8 mouse cellular contexts compared by ENCODE assay signal in the genomic region with DNA sequence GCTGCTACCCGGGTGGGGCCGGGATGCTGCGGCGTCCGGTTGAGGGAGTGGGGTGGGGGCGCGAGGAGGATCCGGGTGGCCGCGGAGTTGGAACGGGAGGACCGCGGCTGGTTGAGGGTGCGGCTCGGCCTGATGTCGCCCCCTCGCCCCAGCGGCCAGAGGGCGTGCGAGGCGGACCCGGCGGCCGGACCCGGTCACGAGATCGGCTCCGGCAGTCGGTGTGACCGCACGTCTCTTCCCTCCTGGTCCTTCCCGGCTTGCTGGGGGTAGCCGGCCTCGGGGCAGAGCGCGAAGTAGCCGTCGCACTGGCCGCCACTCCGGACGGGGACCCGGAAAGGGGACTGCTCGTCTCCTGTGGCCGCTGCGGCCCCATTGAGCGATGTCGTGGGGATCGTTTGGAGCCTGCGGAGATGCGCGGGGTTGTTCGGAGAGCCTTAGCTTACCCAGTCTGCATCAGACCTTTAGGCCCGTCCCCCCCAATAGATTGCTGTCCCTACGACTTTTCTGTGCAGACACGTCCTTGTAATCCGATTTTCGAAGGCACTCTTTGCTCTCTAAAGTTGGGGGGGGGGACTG. TPM values are rescaled to one million over a fixed set of nuclear protein-coding genes. Genes with fewer than 3 reads are reported as not detected.
DNase-seq lines count a peak whose midpoint lies in the region; ATAC-seq and TF ChIP-seq lines count a peak whose summit lies in the region.

No protein-coding gene starts in this region.

- peaks cover 29% of the 10 kb centered on the region for H3K79me3 ChIP-seq in C2C12 (ENCODE audit: low read depth)

- peak overlapping the region; percentile 97 for H3ac ChIP-seq in C2C12 (ENCODE audit: control insufficient read depth, insufficient read length, low read depth)

- peak; percentile 5; the same call in 1 of the 2 replicates for TF ChIP-seq CTCF in gastrocnemius, adult 2 months (IDR thresholded peaks at IDR 0.05)
- TF ChIP-seq CTCF in C2C12 (IDR thresholded peaks at IDR 0.05; ENCODE audit: control insufficient read depth, insufficient read depth, insufficient read length) = no peak

- peak overlapping the region; percentile 97 for H3K4me3 ChIP-seq in gastrocnemius, adult 2 months
- peak overlapping the region; percentile 83 for H3K4me3 ChIP-seq in C2C12 (ENCODE audit: insufficient read depth, poor library complexity, severe bottlenecking)
- peak overlapping the region; percentile 92 for H3K4me3 ChIP-seq in forebrain, embryonic 12.5 days (replicated peaks)
- peak overlapping the region; percentile 95 for H3K4me3 ChIP-seq in liver, embryonic 15.5 days (replicated peaks)

- peaks cover 15% of the 10 kb centered on the region for H3K4me1 ChIP-seq in forebrain, embryonic 12.5 days
- H3K4me1 ChIP-seq in liver, embryonic 15.5 days (replicated peaks) = peaks cover 20% of the 10 kb centered on the region

- peak overlapping the region; percentile 91 for H3K9ac ChIP-seq in forebrain, embryonic 12.5 days
- H3K9ac ChIP-seq in liver, embryonic 15.5 days = peak overlapping the region; percentile 90

- WGBS in forebrain, embryonic 12.5 days = under 1% methylated on average over 51 of the region's 57 CpGs
- WGBS in liver, embryonic 15.5 days (ENCODE audit: insufficient replicate concordance) = under 1% methylated on average over 54 of the region's 57 CpGs

- H3K79me2 ChIP-seq in C2C12 (ENCODE audit: control insufficient read depth, insufficient read depth) = peaks cover 50% of the 10 kb centered on the region

- peaks cover 5% of the 10 kb centered on the region for H3K36me3 ChIP-seq in C2C12 (ENCODE audit: control insufficient read depth, insufficient read depth)
- peaks cover 5% of the 10 kb centered on the region; the same call in 1 of the 2 replicates for H3K36me3 ChIP-seq in forebrain, embryonic 12.5 days (replicated peaks)
- no peaks in the 10 kb centered on the region; the same call in 1 of the 2 replicates for H3K36me3 ChIP-seq in liver, embryonic 15.5 days (replicated peaks)

- no peaks in the 10 kb centered on the region for H3K27me3 ChIP-seq in C2C12 (ENCODE audit: control insufficient read depth, insufficient read depth, insufficient read length)
- H3K27me3 ChIP-seq in forebrain, embryonic 12.5 days = no peaks in the 10 kb centered on the region
- no peaks in the 10 kb centered on the region for H3K27me3 ChIP-seq in liver, embryonic 15.5 days

- H3K9me3 ChIP-seq in forebrain, embryonic 12.5 days = no peaks in the 10 kb centered on the region
- no peaks in the 10 kb centered on the region for H3K9me3 ChIP-seq in liver, embryonic 15.5 days (replicated peaks)

- intact Hi-C loops in gastrocnemius, adult 2 months (cut with DNase I) = loop anchor here (2.0 to 5.0 kb wide), 2 partner anchors 16 to 222 kb away; a partner anchor contains a TSS
- intact Hi-C loops in left cerebral cortex, postnatal 36 days (cut with DNase I) = loop anchor here (1.0 kb wide), 1 partner anchor 18 kb away; a partner anchor contains a TSS

- peak overlapping the region; percentile 86 for H3K4me2 ChIP-seq in forebrain, embryonic 12.5 days
- H3K4me2 ChIP-seq in liver, embryonic 15.5 days = peak overlapping the region; percentile 94

- peak overlapping the region; percentile 90 for H3K27ac ChIP-seq in gastrocnemius, adult 2 months
- H3K27ac ChIP-seq in forebrain, embryonic 12.5 days = peak overlapping the region; percentile 80
- H3K27ac ChIP-seq in liver, embryonic 15.5 days (replicated peaks) = peak overlapping the region; percentile 82

- DNase-seq in gastrocnemius, adult 2 months = no peak
- DNase-seq in gastrocnemius, postnatal 4 days (ENCODE audit: low spot score in 2 of 2) = no peak
- DNase-seq in retina, embryonic 14.5 days (ENCODE audit: low spot score) = no peak
- no peak for DNase-seq in adrenal gland, postnatal 10 days
- no peak for DNase-seq in left cerebral cortex, postnatal 36 days (ENCODE audit: low spot score in 2 of 2)

- ATAC-seq in forebrain, embryonic 12.5 days (ENCODE audit: low FRiP score) = no peak; the same call in 1 of the 2 replicates
- ATAC-seq in liver, embryonic 15.5 days (ENCODE audit: insufficient read depth) = peak; percentile 45

TF ChIP-seq in C2C12, 6 proteins besides CTCF, POLR2A, EP300 and RAD21:
- TF ChIP-seq MAX (IDR thresholded peaks at IDR 0.05) = no peak
- TF ChIP-seq MYOG (IDR thresholded peaks at IDR 0.05; ENCODE audit: control insufficient read depth, extremely low read depth, insufficient read length) = no peak
- TF ChIP-seq FOSL1 (IDR thresholded peaks at IDR 0.05; ENCODE audit: insufficient read depth, low read length, poor library complexity, severe bottlenecking) = no peak
- no peak for TF ChIP-seq USF1 (IDR thresholded peaks at IDR 0.05; ENCODE audit: low read depth)
- no peak for TF ChIP-seq MYOD1 (IDR thresholded peaks at IDR 0.05; ENCODE audit: control insufficient read depth, insufficient read length, low read depth)
- no peak for TF ChIP-seq CEBPB (IDR thresholded peaks at IDR 0.05; ENCODE audit: low read depth)

RNA-seq across cellular contexts. Expression of a gene that starts 0.4 kb away (rescaled TPM):
- 10 to 100 TPM; 35.0 to 46.0 TPM for total RNA-seq in gastrocnemius, adult 2 months (2021)
- total RNA-seq in gastrocnemius, postnatal 4 days (2021) = 10 to 100 TPM; 74.3 to 85.5 TPM
- 148 TPM for polyA plus RNA-seq in C2C12 (2012; fragmentation: generic; extraction: Trizol)
- 174 and 186 TPM in 2 replicates for polyA plus RNA-seq in forebrain, embryonic 12.5 days (2016; fragmentation: Nextera tagmentation; extraction: Ambion mirVana)
- 87.8 and 103 TPM in 2 replicates for polyA plus RNA-seq in liver, embryonic 15.5 days (2015; fragmentation: Nextera tagmentation; extraction: Ambion mirVana)
- 100 to 1,000 TPM; 121 to 131 TPM for total RNA-seq in adrenal gland, postnatal 10 days (2021)
- 100 to 1,000 TPM; 185 to 191 TPM for total RNA-seq in left cerebral cortex, postnatal 36 days (2021)

RNA-seq across cellular contexts. Expression of a gene that starts 0.5 kb away (rescaled TPM):
- total RNA-seq in gastrocnemius, adult 2 months (2021) = under 1 TPM; 0.38 to 0.45 TPM
- 1 to 10 TPM; 3.6 to 3.8 TPM for total RNA-seq in gastrocnemius, postnatal 4 days (2021)
- 0.73 TPM for polyA plus RNA-seq in C2C12 (2012; fragmentation: generic; extraction: Trizol)
- polyA plus RNA-seq in forebrain, embryonic 12.5 days (2016; fragmentation: Nextera tagmentation; extraction: Ambion mirVana) = 12.7 and 15.8 TPM in 2 replicates
- polyA plus RNA-seq in liver, embryonic 15.5 days (2015; fragmentation: Nextera tagmentation; extraction: Ambion mirVana) = 2.6 and 3.0 TPM in 2 replicates
- 1 to 10 TPM; 4.6 to 4.8 TPM for total RNA-seq in adrenal gland, postnatal 10 days (2021)
- total RNA-seq in left cerebral cortex, postnatal 36 days (2021) = 1 to 10 TPM; 2.8 to 4.6 TPM

RNA-seq across cellular contexts. Expression of a gene that starts 17.1 kb away (rescaled TPM):
- 10 to 100 TPM; 22.1 to 28.5 TPM for total RNA-seq in gastrocnemius, adult 2 months (2021)
- 10 to 100 TPM; 22.2 to 22.8 TPM for total RNA-seq in gastrocnemius, postnatal 4 days (2021)
- 35.9 TPM for polyA plus RNA-seq in C2C12 (2012; fragmentation: generic; extraction: Trizol)
- 60.5 and 62.6 TPM in 2 replicates for polyA plus RNA-seq in forebrain, embryonic 12.5 days (2016; fragmentation: Nextera tagmentation; extraction: Ambion mirVana)
- 48.7 and 53.5 TPM in 2 replicates for polyA plus RNA-seq in liver, embryonic 15.5 days (2015; fragmentation: Nextera tagmentation; extraction: Ambion mirVana)
- 10 to 100 TPM; 27.2 to 33.8 TPM for total RNA-seq in adrenal gland, postnatal 10 days (2021)
- 10 to 100 TPM; 24.4 to 25.7 TPM for total RNA-seq in left cerebral cortex, postnatal 36 days (2021)

RNA-seq across cellular contexts. Expression of a gene that starts 17.6 kb away (rescaled TPM):
- total RNA-seq in gastrocnemius, adult 2 months (2021) = 1 to 10 TPM; 4.9 to 5.5 TPM
- 10 to 100 TPM; 16.9 to 18.3 TPM for total RNA-seq in gastrocnemius, postnatal 4 days (2021)
- 49.5 TPM for polyA plus RNA-seq in C2C12 (2012; fragmentation: generic; extraction: Trizol)
- polyA plus RNA-seq in forebrain, embryonic 12.5 days (2016; fragmentation: Nextera tagmentation; extraction: Ambion mirVana) = 106 and 115 TPM in 2 replicates
- 16.9 and 19.1 TPM in 2 replicates for polyA plus RNA-seq in liver, embryonic 15.5 days (2015; fragmentation: Nextera tagmentation; extraction: Ambion mirVana)
- total RNA-seq in adrenal gland, postnatal 10 days (2021) = 10 to 100 TPM; 30.3 to 32.7 TPM
- total RNA-seq in left cerebral cortex, postnatal 36 days (2021) = 10 to 100 TPM; 69.7 to 73.1 TPM

RNA-seq across cellular contexts. Expression of a gene that starts 37.1 kb away (rescaled TPM):
- total RNA-seq in gastrocnemius, adult 2 months (2021) = 10 to 100 TPM; 45.2 to 62.8 TPM
- 100 to 1,000 TPM in 1 of 2 experiments, 10 to 100 TPM in 1; 99.0 to 107 TPM for total RNA-seq in gastrocnemius, postnatal 4 days (2021)
- 185 TPM for polyA plus RNA-seq in C2C12 (2012; fragmentation: generic; extraction: Trizol)
- 111 and 128 TPM in 2 replicates for polyA plus RNA-seq in forebrain, embryonic 12.5 days (2016; fragmentation: Nextera tagmentation; extraction: Ambion mirVana)
- 80.7 and 105 TPM in 2 replicates for polyA plus RNA-seq in liver, embryonic 15.5 days (2015; fragmentation: Nextera tagmentation; extraction: Ambion mirVana)
- total RNA-seq in adrenal gland, postnatal 10 days (2021) = 100 to 1,000 TPM; 164 to 207 TPM
- total RNA-seq in left cerebral cortex, postnatal 36 days (2021) = 100 to 1,000 TPM; 211 to 225 TPM
